Mouse (Mus musculus) testis, postnatal 14 days (tissue): ENCODE results near the gene Hist1h2bp.
"Not testable (repeated sequence)": the region's sequence is repeated elsewhere in the genome, so short reads cannot be mapped to it uniquely, and the experiment has no call there.

Source experiments
- DNase-seq: peaks from one replicate; pipeline ENCODE4 v3.0.0; 2021; ENCODE audit warnings: low spot score

Gene Hist1h2bp

DNA sequence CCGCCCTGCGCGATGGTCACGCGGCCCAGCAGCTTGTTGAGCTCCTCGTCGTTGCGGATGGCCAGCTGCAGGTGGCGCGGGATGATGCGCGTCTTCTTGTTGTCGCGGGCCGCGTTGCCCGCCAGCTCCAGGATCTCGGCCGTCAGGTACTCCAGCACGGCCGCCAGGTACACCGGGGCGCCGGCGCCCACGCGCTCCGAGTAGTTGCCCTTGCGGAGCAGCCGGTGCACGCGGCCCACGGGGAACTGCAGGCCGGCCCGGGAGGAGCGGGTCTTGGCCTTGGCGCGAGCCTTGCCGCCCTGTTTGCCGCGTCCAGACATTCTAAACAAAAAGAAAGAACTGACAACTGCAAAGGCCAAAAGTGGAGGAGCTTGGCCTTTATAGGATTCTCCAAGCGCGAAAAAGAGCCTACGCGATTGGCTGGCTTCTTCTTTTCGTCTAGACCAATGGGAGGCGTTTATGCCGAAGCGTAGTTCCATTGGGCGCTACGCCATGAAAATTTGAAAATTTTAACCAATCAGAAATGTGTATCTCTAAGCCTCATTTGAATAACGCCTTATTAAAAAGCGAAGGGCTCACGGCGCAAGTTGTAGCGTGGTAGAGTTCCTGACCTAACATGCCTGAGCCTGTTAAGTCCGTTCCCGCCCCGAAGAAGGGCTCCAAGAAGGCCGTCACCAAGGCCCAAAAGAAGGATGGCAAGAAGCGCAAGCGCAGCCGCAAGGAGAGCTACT lies at the start of gene Hist1h2bp, which contains the start of gene Hist1h2an:
Gene Hist1h2bp, plus strand, starts transcription at position 563 of the 731 bp plus-strand sequence.
Gene Hist1h2an, minus strand, starts transcription at position 320 of the 731 bp plus-strand sequence.
- peak; percentile 95 for DNase-seq

DNA sequence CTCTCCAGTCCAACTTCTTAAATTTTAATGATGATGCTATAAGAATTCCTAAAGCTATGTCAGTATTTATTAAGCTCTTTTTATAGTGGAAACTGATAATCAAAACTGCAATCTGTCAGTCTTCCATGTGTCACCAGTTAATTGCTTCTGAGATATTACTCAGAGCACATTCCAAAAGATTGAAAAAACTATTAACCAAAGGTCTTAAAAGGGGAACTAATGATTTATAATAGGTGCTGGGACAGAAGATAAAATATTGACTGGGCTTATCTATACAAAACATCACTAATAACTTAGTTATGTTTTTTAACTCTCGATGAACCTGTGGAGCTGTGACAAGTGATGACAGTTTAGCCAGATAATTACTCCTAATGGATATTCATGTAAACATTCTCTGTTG lies 42.3 kb upstream of the Hist1h2bp start:
- DNase-seq, result no peak

DNA sequence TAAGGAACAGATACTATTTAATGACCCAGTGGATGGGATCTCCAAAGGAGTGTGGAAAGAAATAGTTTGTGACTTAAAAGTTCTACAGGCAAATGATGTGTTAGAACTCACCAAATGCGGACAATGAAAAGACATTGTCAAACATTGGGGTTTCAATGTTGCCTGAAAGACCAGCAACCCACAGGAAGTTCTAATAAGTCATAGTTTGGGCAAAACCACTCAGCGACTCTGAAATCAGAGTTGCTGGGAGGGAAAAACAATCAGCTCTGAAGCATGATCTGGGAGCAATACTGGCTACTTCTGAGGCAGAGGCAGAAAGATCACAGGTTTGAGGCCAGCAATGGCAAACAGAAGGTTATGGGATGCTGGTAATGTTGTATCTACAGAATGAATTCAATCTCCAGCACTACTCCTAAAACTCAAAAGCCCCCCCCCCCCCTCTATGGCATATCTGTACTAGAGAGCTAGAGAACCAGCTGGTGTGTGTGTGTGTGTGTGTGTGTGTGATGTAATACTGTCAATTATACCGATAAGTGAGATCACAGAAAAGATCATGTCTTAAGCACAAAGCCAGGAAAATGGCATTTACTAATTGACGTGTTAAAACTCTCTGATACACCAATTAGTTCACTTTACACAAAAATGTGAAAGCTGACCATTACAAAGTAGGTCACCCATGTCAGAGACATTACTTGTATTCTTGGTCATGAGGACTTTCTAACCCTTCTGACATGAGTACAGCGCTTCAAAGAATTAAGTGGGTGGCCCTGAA lies 37.7 kb upstream of the Hist1h2bp start:
- DNase-seq, result no peak

DNA sequence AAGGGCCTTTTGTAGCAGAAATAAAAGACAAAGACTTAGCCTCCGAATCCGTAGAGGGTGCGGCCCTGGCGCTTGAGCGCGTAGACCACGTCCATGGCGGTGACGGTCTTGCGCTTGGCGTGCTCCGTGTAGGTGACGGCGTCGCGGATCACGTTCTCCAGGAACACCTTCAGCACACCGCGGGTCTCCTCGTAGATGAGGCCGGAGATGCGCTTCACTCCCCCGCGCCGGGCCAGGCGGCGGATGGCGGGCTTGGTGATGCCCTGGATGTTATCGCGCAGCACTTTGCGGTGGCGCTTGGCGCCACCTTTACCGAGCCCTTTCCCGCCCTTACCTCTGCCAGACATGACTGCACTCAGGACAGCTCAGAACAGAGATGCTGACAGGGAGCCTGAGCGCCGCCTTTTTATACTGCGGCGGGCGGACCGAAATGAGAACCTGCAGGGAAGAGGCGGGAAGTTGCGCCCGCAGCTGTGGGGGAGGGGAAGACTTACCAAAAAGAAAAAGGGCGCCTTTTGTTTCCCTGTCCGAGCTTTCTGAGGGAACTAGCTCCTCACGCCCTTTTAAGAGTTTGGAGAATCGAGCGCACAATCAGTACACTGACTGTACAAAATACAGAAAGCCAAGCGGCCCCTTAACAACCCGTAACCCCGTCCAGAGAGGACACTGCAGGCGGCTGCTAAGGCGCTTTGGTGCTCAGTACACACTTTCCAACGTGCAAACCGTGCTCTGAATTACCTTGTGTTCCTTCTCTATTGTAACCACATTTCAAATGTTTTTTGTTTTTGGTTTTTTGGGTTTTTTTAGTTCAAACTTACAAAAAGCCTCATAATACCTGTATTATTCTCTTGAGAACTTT lies 36.9 kb upstream of the Hist1h2bp start, which contains the start of gene Hist1h4k:
Gene Hist1h4k, minus strand, starts transcription at position 347 of the 859 bp plus-strand sequence.
- peak; percentile 98 for DNase-seq

DNA sequence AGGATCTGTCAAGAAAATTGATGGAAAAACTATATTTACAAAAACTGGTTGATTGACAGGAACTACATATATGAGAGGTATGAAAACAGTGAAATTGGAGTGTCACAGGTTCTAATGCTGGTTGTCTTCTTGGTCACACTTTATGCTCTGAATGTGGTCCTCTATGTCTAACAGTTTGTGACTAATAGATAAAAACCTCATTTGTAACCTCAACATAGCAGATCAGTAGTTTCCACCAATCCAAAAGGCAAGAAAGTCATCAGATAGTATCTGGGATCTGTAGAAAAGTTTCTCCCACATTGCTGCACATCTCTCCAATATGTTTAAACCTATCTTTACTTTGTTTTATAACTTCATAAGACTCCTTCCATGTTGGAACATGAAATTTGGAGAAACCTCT lies 35.8 kb upstream of the Hist1h2bp start:
- no peak for DNase-seq

DNA sequence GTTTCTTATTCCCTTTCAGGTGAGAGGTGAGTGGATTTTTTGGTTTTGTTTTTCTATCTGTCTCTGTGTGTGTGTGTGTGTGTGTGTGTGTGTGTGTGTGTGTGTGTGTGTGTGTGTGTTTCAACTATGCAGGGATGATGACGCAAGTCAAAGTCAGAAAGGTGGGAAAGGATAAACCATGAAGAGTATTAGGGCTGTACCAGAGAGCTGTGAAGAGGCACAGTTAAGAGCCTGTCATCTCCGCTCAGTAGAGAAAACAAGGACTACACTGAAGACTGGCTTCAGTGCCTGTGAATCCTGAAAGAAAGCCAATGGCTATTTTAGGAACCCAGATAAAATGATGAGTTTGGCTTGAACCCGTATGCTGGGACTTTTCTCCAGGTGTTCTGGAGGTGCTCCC lies 35.4 kb upstream of the Hist1h2bp start:
- DNase-seq, result no peak

DNA sequence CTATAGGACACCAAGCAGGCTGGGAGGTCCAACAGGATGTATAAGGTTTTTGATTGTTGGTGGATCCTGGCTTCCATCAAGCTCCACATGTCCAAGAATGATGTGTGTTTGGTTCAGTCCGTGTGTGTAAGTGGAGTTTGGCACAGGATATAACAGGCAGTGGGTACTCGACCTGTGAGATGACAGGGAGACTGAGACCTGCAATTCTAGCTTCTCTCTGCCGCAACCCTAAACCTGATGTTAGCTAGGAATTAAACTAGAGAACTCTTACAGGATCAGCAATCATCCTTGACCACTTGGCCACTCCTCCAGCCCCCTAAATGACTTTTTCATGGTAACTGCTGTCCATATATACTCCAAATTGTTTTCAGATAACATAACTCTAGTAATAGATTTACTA lies 34.9 kb upstream of the Hist1h2bp start:
- DNase-seq, result no peak

DNA sequence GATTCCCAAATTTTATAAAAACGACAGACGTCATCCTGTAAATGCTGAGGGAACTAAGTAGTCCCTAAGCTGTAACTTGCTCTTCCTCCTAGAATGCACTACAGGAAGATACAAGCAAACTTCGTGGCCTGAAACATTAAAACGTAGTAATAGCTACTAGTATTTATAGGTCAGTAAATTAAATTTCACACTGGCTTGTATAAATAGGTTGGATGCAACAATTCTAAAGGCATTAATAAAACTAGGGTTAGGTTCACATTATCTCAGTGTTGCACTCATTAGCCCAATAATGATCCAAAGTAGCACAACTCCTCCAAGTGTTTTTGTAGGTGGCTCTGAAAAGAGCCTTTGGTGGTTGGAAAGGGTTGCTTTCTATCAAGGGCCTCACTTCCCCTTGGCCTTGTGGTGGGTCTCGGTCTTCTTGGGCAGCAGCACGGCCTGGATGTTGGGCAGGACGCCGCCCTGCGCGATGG lies 34.2 kb upstream of the Hist1h2bp start:
- DNase-seq, result no peak

DNA sequence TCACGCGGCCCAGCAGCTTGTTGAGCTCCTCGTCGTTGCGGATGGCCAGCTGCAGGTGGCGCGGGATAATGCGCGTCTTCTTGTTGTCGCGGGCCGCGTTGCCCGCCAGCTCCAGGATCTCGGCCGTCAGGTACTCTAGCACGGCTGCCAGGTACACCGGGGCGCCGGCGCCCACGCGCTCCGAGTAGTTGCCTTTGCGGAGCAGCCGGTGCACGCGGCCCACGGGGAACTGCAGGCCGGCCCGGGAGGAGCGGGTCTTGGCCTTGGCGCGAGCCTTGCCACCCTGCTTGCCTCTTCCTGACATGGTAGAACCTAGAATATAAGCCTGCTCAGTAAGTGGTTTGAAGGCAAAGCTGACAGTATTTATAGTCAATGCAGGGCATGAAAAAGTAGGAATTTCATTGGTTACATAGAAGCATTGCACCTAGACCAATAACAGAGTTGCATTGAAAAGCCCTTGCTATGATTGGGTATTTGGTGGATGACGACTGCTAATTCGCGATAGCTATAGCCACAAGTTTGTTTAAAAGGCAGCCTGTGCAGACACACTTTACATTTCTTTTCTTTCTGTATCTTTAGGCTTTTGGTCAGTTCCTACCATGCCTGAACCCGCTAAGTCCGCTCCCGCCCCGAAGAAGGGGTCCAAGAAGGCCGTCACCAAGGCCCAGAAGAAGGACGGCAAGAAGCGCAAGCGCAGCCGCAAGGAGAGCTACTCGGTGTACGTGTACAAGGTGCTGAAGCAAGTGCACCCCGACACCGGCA lies 33.6 kb upstream of the Hist1h2bp start, which contains the start of the genes Hist1h2ak and Hist1h2bn:
Gene Hist1h2ak, minus strand, starts transcription at position 304 of the 762 bp plus-strand sequence.
Gene Hist1h2bn, plus strand, starts transcription at position 600 of the 762 bp plus-strand sequence.
- peak; percentile 85 for DNase-seq

DNA sequence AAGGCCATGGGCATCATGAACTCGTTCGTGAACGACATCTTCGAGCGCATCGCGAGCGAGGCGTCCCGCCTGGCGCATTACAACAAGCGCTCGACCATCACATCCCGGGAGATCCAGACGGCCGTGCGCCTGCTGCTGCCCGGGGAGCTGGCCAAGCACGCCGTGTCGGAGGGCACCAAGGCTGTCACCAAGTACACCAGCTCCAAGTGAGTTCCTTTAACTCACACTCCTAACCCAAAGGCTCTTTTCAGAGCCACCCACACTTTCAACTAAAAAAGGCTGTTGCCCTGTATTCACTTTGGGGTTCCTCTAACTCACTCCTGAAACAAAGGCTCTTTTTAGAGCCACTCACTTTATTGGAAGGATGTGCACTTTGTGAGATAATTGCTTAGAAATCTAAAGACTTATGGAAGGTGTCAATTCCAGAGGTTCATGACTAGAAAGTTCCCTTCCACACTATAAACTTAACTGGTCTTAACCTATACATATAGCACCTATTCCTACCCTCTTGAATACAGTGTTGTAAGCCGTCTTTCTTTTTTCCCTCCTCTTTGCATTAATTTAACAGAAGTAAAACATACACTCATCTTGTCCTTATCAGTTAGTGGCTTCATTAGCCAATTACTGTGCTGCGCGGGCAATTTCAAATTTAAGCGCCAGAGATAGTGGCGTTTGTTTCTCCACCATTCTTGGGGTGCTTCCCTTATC lies 32.8 kb upstream of the Hist1h2bp start:
- DNase-seq, result not testable (repeated sequence)

DNA sequence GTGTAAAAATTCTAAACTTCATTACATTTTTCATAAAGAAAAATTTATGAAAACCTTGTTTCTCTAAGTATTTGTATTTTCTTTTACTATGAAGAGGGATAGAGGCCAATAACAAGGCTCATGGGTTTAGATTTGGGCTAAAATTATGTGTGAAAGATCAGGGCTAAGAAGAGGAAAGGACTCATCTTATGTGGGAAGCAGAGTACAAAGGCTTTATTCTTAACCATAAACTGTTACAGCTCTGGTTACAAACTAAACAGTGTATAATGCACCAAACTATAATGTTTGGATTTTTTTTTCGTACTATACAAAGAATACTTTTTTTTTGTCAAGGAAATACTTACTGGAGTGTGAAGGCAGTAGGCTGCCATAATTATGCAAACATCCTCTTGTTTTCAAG lies 31.6 kb upstream of the Hist1h2bp start:
- DNase-seq, result no peak

DNA sequence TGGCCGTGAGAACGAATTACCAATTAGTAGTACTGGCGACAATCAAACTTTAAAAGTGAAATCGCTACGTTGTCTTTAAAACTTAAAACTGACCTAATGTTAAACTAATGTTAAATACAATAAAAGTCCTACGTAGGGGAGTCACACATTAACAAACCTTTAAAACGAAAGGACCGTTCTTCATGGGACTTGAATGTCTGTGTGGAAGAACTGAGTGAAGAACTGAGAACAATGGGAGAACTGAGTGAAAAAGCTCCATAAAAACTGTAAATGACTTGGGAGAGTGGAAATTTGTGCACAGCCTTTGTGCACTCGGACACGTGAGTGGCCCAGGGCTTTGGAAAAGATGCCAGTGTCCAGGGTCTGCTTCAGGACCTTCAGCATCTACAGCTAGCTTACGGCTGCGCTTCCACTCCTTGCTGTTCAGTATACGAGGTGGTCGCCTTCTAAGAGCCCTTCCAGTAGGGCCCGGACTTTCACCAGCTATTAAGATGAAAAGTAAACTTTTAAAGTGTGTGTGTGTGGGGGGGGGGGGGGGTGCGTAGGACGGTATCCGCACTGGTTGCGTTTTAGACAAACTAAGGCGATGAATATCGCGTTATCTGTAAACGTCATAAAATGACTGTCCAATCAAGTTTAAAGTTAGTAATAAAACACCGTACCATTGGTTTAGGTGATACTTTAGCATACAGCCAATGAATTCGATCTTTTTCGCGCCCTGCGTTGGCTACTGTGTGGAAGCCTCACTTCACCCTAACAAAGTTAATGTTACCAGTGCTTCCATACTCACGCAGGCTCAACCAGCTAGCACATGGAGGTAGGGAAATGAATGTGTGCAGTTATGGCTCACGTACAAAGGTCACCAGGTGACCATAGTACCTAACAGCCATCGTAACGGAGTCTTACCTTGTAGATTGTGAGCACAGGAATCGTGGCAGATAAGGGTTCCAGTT lies 8.2 kb upstream of the Hist1h2bp start:
- DNase-seq, result peak; percentile 68

DNA sequence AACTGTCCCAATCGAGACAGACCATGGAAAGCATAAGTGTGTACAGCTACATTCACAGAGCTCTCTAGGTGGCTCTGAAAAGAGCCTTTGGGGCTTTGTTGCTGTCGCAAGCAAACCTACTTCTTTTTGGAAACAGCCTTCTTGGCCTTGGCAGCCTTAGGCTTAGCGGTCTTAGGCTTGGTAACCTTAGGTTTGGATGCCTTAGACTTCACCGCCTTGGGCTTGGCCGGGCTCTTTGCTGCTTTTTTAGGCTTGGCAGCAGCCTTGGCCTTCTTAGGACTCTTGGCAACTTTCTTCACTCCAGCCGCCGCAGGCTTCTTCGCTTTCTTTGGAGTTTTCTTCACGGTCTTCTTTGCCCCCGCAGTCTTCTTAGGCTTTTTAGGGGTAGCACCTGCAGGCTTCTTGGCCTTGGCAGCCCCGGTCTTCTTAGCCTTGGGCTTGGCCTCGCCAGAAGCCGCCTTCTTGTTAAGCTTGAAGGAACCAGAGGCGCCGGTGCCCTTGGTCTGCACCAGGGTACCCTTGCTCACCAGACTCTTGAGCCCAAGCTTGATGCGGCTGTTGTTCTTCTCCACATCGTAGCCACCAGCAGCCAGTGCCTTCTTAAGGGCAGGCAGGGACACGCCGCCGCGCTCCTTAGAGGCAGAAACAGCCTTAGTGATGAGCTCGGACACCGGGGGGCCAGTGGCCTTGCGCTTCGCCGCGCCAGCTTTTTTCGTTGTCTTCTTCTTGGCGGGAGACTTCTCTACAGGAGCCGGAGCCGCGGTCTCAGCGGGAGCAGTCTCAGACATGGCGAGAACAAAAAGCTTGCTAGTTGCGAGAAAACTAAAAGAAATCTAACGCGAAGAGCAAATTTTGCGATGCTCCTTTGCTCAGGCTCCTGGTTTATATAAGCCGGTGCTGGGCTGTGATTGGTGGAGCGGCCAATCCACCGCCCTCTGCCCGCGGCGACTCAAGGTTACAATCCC lies 7.2 kb upstream of the Hist1h2bp start, which contains the start of gene Hist1h1b:
Gene Hist1h1b, minus strand, starts transcription at position 859 of the 965 bp plus-strand sequence.
- peak; percentile 64 for DNase-seq

DNA sequence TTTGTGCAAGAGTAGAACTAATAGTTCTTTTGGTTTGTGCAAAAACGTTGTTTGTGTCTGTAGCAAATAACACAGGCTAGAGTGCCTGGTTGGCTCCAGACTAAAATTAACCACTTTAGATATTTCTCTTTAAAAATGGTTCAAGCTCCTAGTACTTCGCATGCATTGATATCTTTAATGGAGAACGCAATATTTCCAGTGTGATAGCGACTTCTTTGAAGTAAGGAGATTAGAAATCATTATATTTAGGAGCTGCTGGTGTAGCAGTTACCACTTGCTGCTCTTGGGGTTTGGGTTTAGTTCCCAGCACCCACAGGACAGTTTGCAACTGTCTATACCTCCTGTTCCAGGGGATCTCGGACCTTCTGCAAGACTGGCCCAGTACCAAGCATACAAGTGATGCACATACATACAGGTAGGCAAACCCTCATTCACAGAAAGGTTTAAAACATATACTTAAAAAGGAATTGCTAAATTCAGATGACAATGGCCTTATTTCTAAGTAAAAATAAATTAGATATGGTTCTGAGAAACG lies 6.2 kb upstream of the Hist1h2bp start:
- DNase-seq, result no peak

DNA sequence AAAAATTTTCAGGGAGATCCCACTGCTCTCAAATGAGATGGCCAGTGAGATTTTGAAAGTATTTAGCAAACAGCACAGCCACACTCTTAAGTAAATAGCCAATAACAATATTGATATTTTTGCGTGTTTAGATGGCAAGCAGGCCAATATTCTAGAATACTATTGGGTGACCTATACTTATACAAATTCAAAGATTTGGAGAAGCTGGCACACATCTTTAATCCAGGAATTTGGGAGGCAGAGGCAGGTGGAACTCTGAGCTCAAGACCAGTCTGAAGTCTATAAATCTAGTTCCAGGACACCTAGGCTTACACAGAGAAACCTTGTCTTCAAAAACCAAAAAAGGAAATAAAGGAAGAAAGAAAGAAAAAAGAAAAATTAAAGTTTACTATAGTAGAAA lies 5.6 kb upstream of the Hist1h2bp start:
- DNase-seq, result no peak

DNA sequence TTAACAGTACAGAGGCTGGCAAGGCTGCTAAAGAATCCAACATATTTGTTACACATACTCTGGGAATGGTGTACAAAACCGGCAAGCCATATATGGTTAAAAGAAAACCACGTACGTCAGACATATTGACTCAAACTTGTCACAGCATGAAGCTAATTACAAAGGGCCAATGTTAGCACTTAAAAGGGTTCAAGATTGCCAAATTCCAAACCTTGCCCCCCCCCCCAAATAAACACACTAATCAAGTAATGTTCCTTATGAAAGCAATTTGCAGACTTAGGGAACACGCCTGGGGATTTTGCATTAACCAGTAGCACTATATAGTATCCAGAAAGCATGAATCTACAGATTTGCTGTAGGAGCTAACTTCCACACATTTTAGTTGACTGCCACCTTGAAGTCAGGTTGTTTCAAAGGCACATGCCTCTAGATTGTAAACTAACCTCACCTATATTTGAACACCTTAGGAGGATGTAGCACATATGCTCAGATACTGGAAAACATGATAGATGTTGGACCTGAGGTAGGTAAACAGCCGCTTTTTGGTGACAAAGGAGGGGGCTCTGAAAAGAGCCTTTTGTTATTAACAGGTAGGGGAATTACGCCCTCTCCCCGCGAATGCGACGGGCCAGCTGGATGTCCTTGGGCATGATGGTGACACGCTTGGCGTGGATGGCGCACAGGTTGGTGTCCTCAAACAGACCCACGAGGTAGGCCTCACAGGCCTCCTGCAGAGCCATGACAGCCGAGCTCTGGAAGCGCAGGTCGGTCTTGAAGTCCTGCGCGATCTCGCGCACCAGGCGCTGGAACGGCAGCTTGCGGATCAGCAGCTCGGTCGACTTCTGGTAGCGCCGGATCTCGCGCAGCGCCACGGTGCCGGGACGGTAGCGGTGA lies 4.7 kb upstream of the Hist1h2bp start:
- peak; percentile 34 for DNase-seq

DNA sequence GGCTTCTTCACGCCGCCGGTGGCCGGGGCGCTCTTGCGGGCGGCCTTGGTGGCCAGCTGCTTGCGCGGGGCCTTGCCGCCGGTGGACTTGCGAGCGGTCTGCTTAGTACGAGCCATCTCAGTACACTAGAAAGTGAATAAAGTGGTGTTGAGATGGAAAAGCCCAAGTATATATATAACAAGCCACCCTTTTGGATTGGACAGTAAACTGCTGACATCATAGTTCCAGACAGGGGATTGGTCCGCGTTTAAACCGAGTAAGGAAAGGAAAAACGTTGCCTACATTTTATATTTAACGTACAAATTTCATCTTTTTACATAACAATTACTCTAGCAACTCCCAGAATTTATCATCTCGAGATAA lies 4.0 kb upstream of the Hist1h2bp start, which contains the start of gene Hist1h3i:
Gene Hist1h3i, minus strand, starts transcription at position 116 of the 363 bp plus-strand sequence.
- peak; percentile 62 for DNase-seq
